Mouse (Mus musculus): ENCODE data around the gene Tube1. TPM values are rescaled to one million over a fixed set of nuclear protein-coding genes. Genes with fewer than 3 reads are reported as not detected.
A peak's percentile ranks its signal among the peaks of the same experiment; 100 is the strongest.

Tube1 gene
- 14.4 and 18.5 TPM in 2 replicates for polyA plus RNA-seq (2016; fragmentation: Nextera tagmentation; extraction: Ambion mirVana)

GRCm38 (mm10) chr10:39133462-39134310 lies at the start of gene Tube1, which contains the start of gene Fam229b:
Gene Tube1, plus strand, starts transcription at chr10:39133976.
Gene Fam229b, minus strand, starts transcription at chr10:39133914.
- H3K27ac ChIP-seq = peak within 1 kb of the TSS; percentile 69
- 6% methylated on average over 47 of the region's 47 CpGs for WGBS
- ATAC-seq (ENCODE audit: low FRiP score) = peak; percentile 93
- peak within 1 kb of the TSS; percentile 71 for H3K4me3 ChIP-seq
- H3K4me1 ChIP-seq = peaks cover 11% of the 10 kb centered on the region
- H3K27me3 ChIP-seq = no peaks in the 10 kb centered on the region
- H3K36me3 ChIP-seq = peaks cover 6% of the 10 kb centered on the region; the same call in 1 of the 2 replicates
- peak within 1 kb of the TSS; percentile 77 for H3K9ac ChIP-seq
- H3K4me2 ChIP-seq (replicated peaks) = peak within 1 kb of the TSS; percentile 87
- no peaks in the 10 kb centered on the region for H3K9me3 ChIP-seq (replicated peaks)

- 85% methylated on average over 9 of the region's 9 CpGs for WGBS
- Histone ChIP-seq H3K4me2 (replicated peaks) (no peak overlapping the region), H3K36me3 (no peaks in the 10 kb centered on the region), H3K9me3 (replicated peaks) (no peaks in the 10 kb centered on the region), H3K4me3 (no peak overlapping the region), H3K27ac (no peak overlapping the region), H3K9ac (no peak overlapping the region), H3K4me1 (no peaks in the 10 kb centered on the region), H3K27me3 (no peaks in the 10 kb centered on the region)
- no peak for ATAC-seq (ENCODE audit: low FRiP score)
These were observed 36.8 kb upstream of the Tube1 start for GRCm38 (mm10) chr10:39096981-39097380.

DNA sequence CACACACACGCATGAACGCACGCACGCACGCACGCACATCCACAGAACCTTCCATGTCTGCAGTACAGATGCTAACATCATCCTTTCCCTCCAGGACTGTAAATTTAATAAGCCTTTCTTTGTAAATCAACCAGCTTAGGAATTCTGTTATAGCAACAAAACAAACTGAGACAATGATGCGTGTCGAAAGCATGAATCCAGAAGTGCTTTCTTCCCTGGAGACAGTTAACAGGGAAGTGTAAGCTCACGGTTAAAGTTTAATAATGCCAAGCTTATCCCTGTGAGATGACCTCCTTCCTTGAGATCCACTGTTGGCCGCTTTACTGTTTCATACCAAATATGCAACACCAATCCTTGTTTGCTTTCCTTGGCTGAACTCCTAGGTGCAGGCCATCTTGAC lies 35.0 kb upstream of the Tube1 start:
- no peaks in the 10 kb centered on the region for H3K27me3 ChIP-seq
- H3K36me3 ChIP-seq = no peaks in the 10 kb centered on the region
- H3K4me3 ChIP-seq = no peak overlapping the region
- WGBS = 95% methylated on average over 10 of the region's 10 CpGs
- ATAC-seq (ENCODE audit: low FRiP score) = no peak
- no peak overlapping the region for H3K27ac ChIP-seq
- no peak overlapping the region for H3K4me2 ChIP-seq (replicated peaks)
- H3K9me3 ChIP-seq (replicated peaks) = no peaks in the 10 kb centered on the region
- no peaks in the 10 kb centered on the region for H3K4me1 ChIP-seq
- no peak overlapping the region for H3K9ac ChIP-seq

DNA sequence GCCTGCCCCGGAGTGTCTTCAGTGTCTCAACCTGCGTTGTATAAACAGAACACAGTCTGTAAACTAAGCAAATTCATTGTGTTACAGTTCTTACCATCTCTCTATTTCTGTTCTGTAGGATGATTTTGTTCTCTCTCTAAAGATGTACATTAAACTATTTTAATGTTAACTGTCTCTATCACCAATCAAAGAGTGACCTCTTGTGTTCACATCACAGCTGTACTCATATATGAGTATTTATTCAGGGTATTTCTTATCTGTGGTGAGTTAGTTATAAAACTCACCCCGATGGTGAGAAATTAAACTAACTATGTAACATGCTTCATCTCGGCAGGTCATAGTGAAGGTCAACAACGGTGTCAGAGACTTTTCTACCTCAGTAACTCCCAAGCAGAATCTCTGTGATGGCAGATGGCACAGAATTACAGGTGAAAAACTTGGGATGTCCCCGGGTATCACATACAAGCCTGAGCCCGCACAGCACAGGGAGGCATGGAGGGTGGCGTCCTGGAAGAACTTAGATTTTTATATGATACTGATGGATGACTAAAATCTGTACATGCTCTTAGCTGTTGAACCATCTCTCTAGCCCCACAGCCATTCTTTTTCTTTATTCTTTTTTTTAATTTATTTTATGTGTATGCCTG lies 28.9 kb upstream of the Tube1 start:
- Histone ChIP-seq H3K9ac (no peak overlapping the region), H3K27ac (no peak overlapping the region), H3K27me3 (no peaks in the 10 kb centered on the region), H3K4me1 (no peaks in the 10 kb centered on the region), H3K4me3 (no peak overlapping the region), H3K4me2 (replicated peaks) (no peak overlapping the region), H3K9me3 (replicated peaks) (no peaks in the 10 kb centered on the region), H3K36me3 (no peaks in the 10 kb centered on the region)
- no peak for ATAC-seq (ENCODE audit: low FRiP score)
- 89% methylated on average over 8 of the region's 8 CpGs for WGBS

- H3K9me3 ChIP-seq (replicated peaks) = no peaks in the 10 kb centered on the region
- no peak for ATAC-seq (ENCODE audit: low FRiP score)
- H3K27me3 ChIP-seq = no peaks in the 10 kb centered on the region
- H3K36me3 ChIP-seq = no peaks in the 10 kb centered on the region
- no peak overlapping the region for H3K4me3 ChIP-seq
- H3K9ac ChIP-seq = no peak overlapping the region
- 58% methylated on average over 3 of the region's 3 CpGs for WGBS
- no peaks in the 10 kb centered on the region for H3K4me1 ChIP-seq
- no peak overlapping the region for H3K27ac ChIP-seq
- H3K4me2 ChIP-seq (replicated peaks) = no peak overlapping the region
These were observed 27.4 kb upstream of the Tube1 start for GRCm38 (mm10) chr10:39106413-39106812.

- 44% methylated on average over 4 of the region's 4 CpGs for WGBS
- Histone ChIP-seq H3K27me3 (no peaks in the 10 kb centered on the region), H3K9me3 (replicated peaks) (no peaks in the 10 kb centered on the region), H3K9ac (no peak overlapping the region), H3K4me1 (no peaks in the 10 kb centered on the region), H3K4me2 (replicated peaks) (no peak overlapping the region), H3K27ac (no peak overlapping the region), H3K4me3 (no peak overlapping the region), H3K36me3 (no peaks in the 10 kb centered on the region)
- ATAC-seq (ENCODE audit: low FRiP score) = no peak
These were observed 26.8 kb upstream of the Tube1 start for GRCm38 (mm10) chr10:39106935-39107334.

DNA sequence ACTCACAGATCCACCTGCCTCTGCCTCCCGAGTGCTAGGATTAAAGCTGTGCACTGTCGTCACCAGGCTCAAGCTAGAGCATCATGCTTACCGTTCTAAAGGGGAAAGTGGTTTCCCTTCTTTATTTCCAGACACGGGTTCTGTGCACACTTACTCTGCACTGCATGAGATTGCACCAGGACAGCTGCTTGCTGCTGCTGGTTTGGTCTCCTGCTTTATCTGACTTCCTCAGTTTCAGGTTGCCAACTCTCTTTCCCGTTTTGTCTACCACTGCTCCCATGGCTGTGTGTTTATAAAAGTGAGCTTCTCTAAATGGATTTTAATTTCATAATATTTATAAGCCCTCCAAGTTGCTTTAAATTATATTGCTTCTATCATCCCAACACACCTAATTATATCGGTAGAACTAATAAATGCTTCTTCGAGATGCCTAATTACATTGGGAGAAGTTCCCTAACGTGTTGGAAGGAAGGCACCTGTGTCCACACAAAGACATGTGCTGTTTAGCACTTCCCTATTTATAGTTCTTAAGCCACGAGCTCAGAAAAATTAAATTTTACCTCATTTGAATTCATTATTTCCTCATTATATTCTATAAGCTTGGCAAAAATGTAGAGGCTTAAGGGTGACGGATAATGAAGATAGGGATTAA lies 24.8 kb upstream of the Tube1 start:
- H3K4me3 ChIP-seq = no peak overlapping the region
- no peak overlapping the region for H3K4me2 ChIP-seq (replicated peaks)
- WGBS = 77% methylated on average over 10 of the region's 10 CpGs
- H3K4me1 ChIP-seq = no peaks in the 10 kb centered on the region
- no peak overlapping the region for H3K27ac ChIP-seq
- no peaks in the 10 kb centered on the region for H3K9me3 ChIP-seq (replicated peaks)
- no peaks in the 10 kb centered on the region for H3K36me3 ChIP-seq
- H3K27me3 ChIP-seq = no peaks in the 10 kb centered on the region
- no peak for ATAC-seq (ENCODE audit: low FRiP score)
- no peak overlapping the region for H3K9ac ChIP-seq

DNA sequence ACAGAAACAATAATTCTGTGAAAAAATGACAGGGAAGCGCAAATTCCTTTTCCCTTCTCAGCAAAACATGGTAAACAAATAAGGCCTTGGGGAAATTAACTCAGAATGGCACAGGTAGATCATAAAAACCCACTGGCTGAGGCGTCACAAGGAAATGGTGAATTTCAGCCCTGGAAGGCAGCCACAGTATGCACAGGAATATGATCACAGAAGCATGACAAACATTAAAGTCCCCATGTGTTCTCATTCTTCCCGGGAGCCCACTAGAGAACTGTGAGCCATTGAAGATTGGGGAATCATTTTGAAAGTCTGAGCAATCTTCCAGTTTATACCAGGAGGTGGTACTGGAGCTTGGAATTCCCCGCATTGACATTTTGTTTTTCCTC lies 24.3 kb upstream of the Tube1 start:
- Histone ChIP-seq H3K4me2 (replicated peaks) (no peak overlapping the region), H3K9ac (no peak overlapping the region), H3K9me3 (replicated peaks) (no peaks in the 10 kb centered on the region), H3K36me3 (no peaks in the 10 kb centered on the region), H3K4me3 (no peak overlapping the region), H3K4me1 (no peaks in the 10 kb centered on the region), H3K27ac (no peak overlapping the region), H3K27me3 (no peaks in the 10 kb centered on the region)
- ATAC-seq (ENCODE audit: low FRiP score) = no peak
- WGBS = 65% methylated on average over 4 of the region's 4 CpGs

DNA sequence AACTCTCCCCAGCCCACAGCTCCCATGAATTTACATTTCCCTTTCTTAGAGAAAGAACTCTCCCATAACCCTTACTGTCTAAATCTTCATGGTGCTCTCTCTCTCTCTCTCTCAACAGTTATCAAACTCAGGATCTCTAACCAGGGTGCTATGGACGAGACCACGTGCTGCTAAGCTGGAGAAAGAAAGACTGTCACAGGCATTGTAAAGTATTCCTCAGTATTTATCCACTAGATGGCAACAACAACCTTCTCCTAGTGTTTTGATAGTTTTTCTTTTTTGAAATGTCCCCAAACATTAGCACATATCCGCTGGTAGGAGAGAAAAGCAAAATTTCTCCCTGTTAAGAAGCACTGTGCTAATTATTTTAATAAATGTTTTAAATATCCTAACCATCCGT lies 12.4 kb upstream of the Tube1 start:
- Histone ChIP-seq H3K27ac (no peak overlapping the region), H3K4me1 (no peaks in the 10 kb centered on the region), H3K36me3 (no peaks in the 10 kb centered on the region; the same call in 1 of the 2 replicates), H3K27me3 (no peaks in the 10 kb centered on the region), H3K9me3 (replicated peaks) (no peaks in the 10 kb centered on the region), H3K4me2 (replicated peaks) (no peak overlapping the region), H3K4me3 (no peak overlapping the region), H3K9ac (no peak overlapping the region)
- WGBS = 47% methylated on average over 4 of the region's 4 CpGs
- ATAC-seq (ENCODE audit: low FRiP score) = no peak

GRCm38 (mm10) chr10:39137766-39138165 lies 4.0 kb downstream of the Tube1 start:
- Histone ChIP-seq H3K27me3 (no peaks in the 10 kb centered on the region), H3K36me3 (peaks cover 23% of the 10 kb centered on the region), H3K4me2 (replicated peaks) (no peak overlapping the region), H3K9ac (no peak overlapping the region), H3K4me3 (no peak overlapping the region), H3K27ac (no peak overlapping the region), H3K4me1 (peaks cover 11% of the 10 kb centered on the region), H3K9me3 (replicated peaks) (no peaks in the 10 kb centered on the region)
- ATAC-seq (ENCODE audit: low FRiP score) = no peak
- 92% methylated on average over 3 of the region's 3 CpGs for WGBS

DNA sequence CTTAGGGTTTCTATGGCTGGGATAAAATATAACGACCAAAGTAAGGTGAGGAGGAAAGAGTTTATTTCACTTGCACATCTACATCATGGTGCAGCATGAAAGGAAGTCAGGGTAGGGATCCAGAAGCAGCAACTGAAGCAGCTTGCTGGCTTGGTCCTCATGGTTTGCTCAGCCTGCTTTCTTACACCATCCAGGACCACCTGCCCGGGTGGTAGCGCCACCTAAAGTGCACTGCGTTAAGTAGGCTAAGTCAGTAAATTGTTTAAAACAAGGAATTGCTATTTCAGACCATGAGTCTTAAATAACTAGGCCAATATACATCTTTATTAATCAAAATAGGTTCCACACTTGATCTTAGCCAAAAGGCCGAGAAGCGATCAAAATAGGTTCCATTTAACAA lies 5.0 kb downstream of the Tube1 start:
- WGBS = 89% methylated on average over 6 of the region's 6 CpGs
- H3K4me3 ChIP-seq = no peak overlapping the region
- H3K9ac ChIP-seq = no peak overlapping the region
- H3K27me3 ChIP-seq = no peaks in the 10 kb centered on the region
- H3K4me1 ChIP-seq = peaks cover 11% of the 10 kb centered on the region
- H3K4me2 ChIP-seq (replicated peaks) = no peak overlapping the region
- H3K36me3 ChIP-seq = peaks cover 27% of the 10 kb centered on the region
- no peaks in the 10 kb centered on the region for H3K9me3 ChIP-seq (replicated peaks)
- no peak overlapping the region for H3K27ac ChIP-seq
- ATAC-seq (ENCODE audit: low FRiP score) = no peak

- Histone ChIP-seq H3K9me3 (replicated peaks) (no peaks in the 10 kb centered on the region), H3K4me1 (no peaks in the 10 kb centered on the region), H3K4me3 (no peak overlapping the region), H3K9ac (no peak overlapping the region), H3K36me3 (peaks cover 42% of the 10 kb centered on the region), H3K27me3 (no peaks in the 10 kb centered on the region), H3K27ac (no peak overlapping the region), H3K4me2 (replicated peaks) (no peak overlapping the region)
- 47% methylated on average over 14 of the region's 14 CpGs for WGBS
- peak; percentile 63; the same call in 1 of the 2 replicates for ATAC-seq (ENCODE audit: low FRiP score)
These were observed 7.1 kb downstream of the Tube1 start for GRCm38 (mm10) chr10:39140843-39141242.

Data from hindbrain, embryonic 12.5 days (tissue).